Mouse (Mus musculus): ENCODE data around the gene Trafd1. TPM values are rescaled to one million over a fixed set of nuclear protein-coding genes. Genes with fewer than 3 reads are reported as not detected.

The Trafd1 gene
- polyA plus RNA-seq, 1 experiment from 2014 or later = 74.7 TPM

DNA sequence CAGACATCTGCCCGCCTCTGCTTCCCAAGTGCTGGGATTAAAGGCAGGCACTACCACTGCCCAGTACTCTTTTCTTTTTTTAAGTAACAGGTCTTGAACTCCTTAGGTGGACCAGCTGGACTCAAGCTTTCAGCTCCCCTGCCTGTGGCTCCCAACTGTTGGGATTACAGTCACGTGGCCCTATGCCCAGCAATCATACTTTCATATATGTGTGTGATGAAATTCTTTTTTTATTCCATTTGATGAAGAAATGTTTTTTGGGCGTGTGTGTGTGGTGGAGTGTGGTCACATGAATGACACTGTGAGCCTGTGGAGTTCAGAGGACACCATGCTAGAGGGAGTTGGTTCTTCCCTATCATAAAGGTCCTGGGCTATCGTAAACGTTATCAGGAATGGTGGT, 14.1 kb upstream of the Trafd1 start:
- no peak for ATAC-seq (ENCODE audit: insufficient read depth, low FRiP score)
- Histone ChIP-seq H3K36me3 (ENCODE audit: control insufficient read depth, insufficient read depth, low read length) (no peaks in the 10 kb centered on the region), H3K4me3 (replicated peaks; ENCODE audit: low read length) (no peak overlapping the region), H3K4me1 (ENCODE audit: control insufficient read depth, insufficient read depth, low read length) (peaks cover 17% of the 10 kb centered on the region), H3K27ac (ENCODE audit: low read length) (no peak overlapping the region), H3K4me2 (ENCODE audit: low read depth, low read length) (peak overlapping the region; percentile 93; the same call in 1 of the 2 replicates), H3K9ac (ENCODE audit: low read length) (peak overlapping the region; percentile 83), H3K27me3 (ENCODE audit: control insufficient read depth, insufficient read depth, low read length) (no peaks in the 10 kb centered on the region), H3K9me3 (replicated peaks; ENCODE audit: control insufficient read depth, low read length) (no peaks in the 10 kb centered on the region)
- WGBS = 88% methylated on average over 5 of the region's 5 CpGs

DNA sequence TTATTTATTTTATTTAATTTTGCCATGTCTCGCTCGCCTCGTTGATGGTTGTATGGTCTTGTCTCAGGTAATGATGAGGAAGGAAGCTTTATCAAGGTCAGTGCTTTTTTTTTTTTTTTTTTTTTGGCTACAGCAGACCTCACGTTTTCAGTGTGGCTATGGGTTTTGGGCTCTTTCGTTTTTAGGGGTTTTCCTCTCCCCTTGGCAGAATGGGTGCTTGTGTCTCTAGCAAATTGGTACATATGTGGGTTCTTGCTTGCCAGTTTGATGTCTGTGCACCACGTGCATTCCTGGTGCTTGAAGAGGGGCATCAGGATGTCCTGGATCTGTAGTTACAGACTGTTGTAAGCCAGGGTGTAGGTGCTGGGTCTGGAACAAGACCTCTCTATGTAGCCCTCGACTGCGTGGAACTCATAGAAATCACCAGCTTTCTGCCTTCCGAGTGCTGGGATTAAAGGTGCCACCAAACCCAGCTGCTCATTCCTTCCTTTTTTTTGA, 13.6 kb upstream of the Trafd1 start:
- ATAC-seq (ENCODE audit: insufficient read depth, low FRiP score) = no peak
- H3K9me3 ChIP-seq (replicated peaks; ENCODE audit: control insufficient read depth, low read length) = no peaks in the 10 kb centered on the region
- no peaks in the 10 kb centered on the region for H3K27me3 ChIP-seq (ENCODE audit: control insufficient read depth, insufficient read depth, low read length)
- H3K27ac ChIP-seq (ENCODE audit: low read length) = no peak overlapping the region
- no peaks in the 10 kb centered on the region for H3K36me3 ChIP-seq (ENCODE audit: control insufficient read depth, insufficient read depth, low read length)
- H3K9ac ChIP-seq (ENCODE audit: low read length) = peak overlapping the region; percentile 83
- H3K4me1 ChIP-seq (ENCODE audit: control insufficient read depth, insufficient read depth, low read length) = peaks cover 17% of the 10 kb centered on the region
- peak overlapping the region; percentile 93 for H3K4me2 ChIP-seq (ENCODE audit: low read depth, low read length)
- peak overlapping the region; percentile 80 for H3K4me3 ChIP-seq (replicated peaks; ENCODE audit: low read length)
- WGBS = 49% methylated on average over 9 of the region's 9 CpGs

DNA sequence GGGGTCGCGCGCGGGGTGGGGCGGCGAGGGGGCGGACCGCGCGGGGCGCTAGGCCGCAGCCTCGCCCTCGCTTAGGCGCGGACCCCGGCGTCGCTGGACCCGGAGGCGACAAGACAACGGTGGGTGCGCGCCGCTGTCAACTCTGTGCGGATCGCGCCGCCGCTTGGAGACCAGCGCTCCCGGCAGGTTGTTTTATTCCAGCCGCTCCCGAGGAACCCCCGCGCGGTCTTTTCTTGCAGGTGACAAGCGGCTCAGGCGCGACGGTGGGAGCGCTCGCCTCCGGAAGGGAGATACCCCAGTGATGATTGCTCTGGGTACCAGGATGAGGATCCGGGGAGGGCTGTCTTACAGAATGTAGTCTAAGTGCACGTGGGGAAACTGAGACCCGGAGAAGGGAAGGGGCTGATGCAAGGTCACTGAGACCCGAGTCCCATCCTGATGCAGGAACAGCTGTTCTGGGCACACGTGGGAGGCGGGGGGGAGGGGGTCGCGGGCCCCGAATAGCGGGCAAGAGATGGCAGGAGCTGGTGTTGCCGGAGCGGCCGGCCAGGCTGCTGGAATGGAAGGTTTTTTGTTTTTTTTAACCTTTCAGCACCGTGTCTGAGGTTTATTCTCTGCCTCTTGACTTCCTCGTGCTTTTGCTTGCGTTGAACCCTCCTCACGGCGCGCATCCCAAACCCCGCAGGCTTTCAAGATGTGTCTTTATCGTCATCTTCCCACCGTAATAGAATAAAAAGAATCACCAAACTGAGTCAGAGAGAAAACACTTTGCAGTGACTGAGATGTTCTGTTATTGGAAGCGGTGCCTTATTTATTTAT, 12.9 kb upstream of the Trafd1 start:
- ATAC-seq (ENCODE audit: insufficient read depth, low FRiP score) = peak; percentile 49
- peak overlapping the region; percentile 80 for H3K4me3 ChIP-seq (replicated peaks; ENCODE audit: low read length)
- H3K9me3 ChIP-seq (replicated peaks; ENCODE audit: control insufficient read depth, low read length) = no peaks in the 10 kb centered on the region
- peak overlapping the region; percentile 74 for H3K27ac ChIP-seq (ENCODE audit: low read length)
- 1% methylated on average over 67 of the region's 67 CpGs for WGBS
- peaks cover 17% of the 10 kb centered on the region for H3K4me1 ChIP-seq (ENCODE audit: control insufficient read depth, insufficient read depth, low read length)
- H3K9ac ChIP-seq (ENCODE audit: low read length) = peak overlapping the region; percentile 83
- no peaks in the 10 kb centered on the region for H3K36me3 ChIP-seq (ENCODE audit: control insufficient read depth, insufficient read depth, low read length)
- H3K4me2 ChIP-seq (ENCODE audit: low read depth, low read length) = peak overlapping the region; percentile 93
- H3K27me3 ChIP-seq (ENCODE audit: control insufficient read depth, insufficient read depth, low read length) = no peaks in the 10 kb centered on the region

DNA sequence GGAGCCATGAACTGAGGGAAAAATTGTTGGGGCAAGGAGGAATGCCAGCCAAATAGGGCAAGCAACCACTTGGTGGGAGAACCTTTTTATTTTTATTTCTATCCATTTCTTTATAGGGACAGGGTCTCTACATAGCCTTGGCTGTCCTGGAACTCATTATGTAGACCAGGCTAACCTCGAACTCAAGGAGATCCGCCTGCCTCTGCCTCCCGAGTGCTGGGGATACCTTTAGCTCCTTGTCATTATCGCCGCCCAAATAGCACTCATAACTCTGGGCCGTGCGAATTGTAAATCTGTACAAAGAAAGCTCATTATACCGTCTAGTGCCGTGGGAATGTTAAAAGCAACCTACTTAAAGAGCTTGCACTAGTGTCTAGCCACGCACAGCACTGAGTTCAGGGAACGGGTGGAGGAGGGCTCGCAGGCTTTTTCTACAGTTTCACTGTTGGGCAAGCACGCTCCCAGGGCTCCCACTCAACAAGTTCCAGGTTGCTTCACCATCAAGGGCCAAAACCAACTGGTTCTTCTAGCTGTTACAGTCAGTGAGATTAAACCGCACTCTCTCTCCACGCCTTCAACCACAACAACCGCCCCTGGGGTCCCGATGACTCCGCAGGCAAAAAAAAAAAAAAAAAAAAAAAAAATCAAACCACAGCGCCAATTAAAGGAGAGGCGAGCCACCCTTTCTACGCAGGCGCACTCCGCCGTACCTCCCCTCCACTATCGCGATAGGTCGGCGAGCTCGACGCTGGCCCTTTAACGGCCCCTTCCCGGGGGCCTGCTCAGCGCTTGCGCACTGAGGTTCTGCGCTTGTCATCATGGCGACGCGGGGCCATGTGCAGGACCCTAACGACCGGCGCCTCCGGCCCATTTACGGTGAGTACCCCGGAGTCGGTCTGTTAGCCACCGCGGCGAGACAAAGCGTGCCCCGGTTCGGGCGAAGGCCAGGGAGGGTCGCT, 12.0 kb upstream of the Trafd1 start, which contains the start of gene Naa25:
Naa25 (plus strand) TSS at position 750 of the 959 bp plus-strand sequence.
- 9% methylated on average over 53 of the region's 53 CpGs for WGBS
- peak within 1 kb of the TSS; percentile 80 for H3K4me3 ChIP-seq (replicated peaks; ENCODE audit: low read length)
- H3K4me2 ChIP-seq (ENCODE audit: low read depth, low read length) = peak within 1 kb of the TSS; percentile 93

DNA sequence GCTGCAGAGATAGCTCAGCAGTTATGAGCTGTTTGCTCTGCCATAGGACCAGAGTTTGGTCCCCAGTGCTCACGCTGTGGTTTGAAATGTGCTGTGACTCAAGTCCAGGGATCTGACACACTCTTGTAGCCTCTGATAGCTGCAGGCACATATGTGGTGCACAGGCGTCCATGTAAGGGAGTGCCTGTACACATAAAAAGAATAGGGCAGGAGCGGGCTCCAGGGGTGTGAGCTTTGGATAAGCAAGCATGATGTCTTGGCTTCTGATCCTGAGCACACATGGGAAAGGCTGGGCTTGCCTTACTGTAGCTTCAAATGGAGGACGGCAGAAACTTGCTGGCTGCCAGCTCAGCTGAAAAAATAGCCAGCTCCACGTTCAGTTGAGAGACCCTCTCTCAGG, 10.2 kb upstream of the Trafd1 start:
- WGBS = 63% methylated on average over 5 of the region's 5 CpGs
- no peaks in the 10 kb centered on the region for H3K27me3 ChIP-seq (ENCODE audit: control insufficient read depth, insufficient read depth, low read length)
- no peaks in the 10 kb centered on the region for H3K36me3 ChIP-seq (ENCODE audit: control insufficient read depth, insufficient read depth, low read length)
- no peak overlapping the region for H3K4me3 ChIP-seq (replicated peaks; ENCODE audit: low read length)
- H3K4me1 ChIP-seq (ENCODE audit: control insufficient read depth, insufficient read depth, low read length) = peaks cover 17% of the 10 kb centered on the region
- H3K4me2 ChIP-seq (ENCODE audit: low read depth, low read length) = no peak overlapping the region
- ATAC-seq (ENCODE audit: insufficient read depth, low FRiP score) = no peak
- H3K9ac ChIP-seq (ENCODE audit: low read length) = no peak overlapping the region
- H3K9me3 ChIP-seq (replicated peaks; ENCODE audit: control insufficient read depth, low read length) = no peaks in the 10 kb centered on the region
- H3K27ac ChIP-seq (ENCODE audit: low read length) = peak overlapping the region; percentile 54; the same call in 1 of the 2 replicates

More for the DNA sequence above, 12.0 kb upstream of the Trafd1 start, which contains the start of gene Naa25:
- Histone ChIP-seq H3K9me3 (replicated peaks; ENCODE audit: control insufficient read depth, low read length) (no peaks in the 10 kb centered on the region), H3K27ac (ENCODE audit: low read length) (peak within 1 kb of the TSS; percentile 96), H3K27me3 (ENCODE audit: control insufficient read depth, insufficient read depth, low read length) (no peaks in the 10 kb centered on the region), H3K36me3 (ENCODE audit: control insufficient read depth, insufficient read depth, low read length) (no peaks in the 10 kb centered on the region), H3K4me1 (ENCODE audit: control insufficient read depth, insufficient read depth, low read length) (peaks cover 17% of the 10 kb centered on the region), H3K9ac (ENCODE audit: low read length) (peak within 1 kb of the TSS; percentile 83)
- ATAC-seq (ENCODE audit: insufficient read depth, low FRiP score) = peak; percentile 96

GRCm38 (mm10) chr5:121393402-121393801, 8.0 kb upstream of the Trafd1 start:
- H3K4me3 ChIP-seq (replicated peaks; ENCODE audit: low read length) = no peak overlapping the region
- H3K27ac ChIP-seq (ENCODE audit: low read length) = peak overlapping the region; percentile 79
- H3K9ac ChIP-seq (ENCODE audit: low read length) = no peak overlapping the region
- WGBS = 69% methylated on average over 3 of the region's 3 CpGs
- no peaks in the 10 kb centered on the region for H3K9me3 ChIP-seq (replicated peaks; ENCODE audit: control insufficient read depth, low read length)
- H3K4me1 ChIP-seq (ENCODE audit: control insufficient read depth, insufficient read depth, low read length) = peaks cover 5% of the 10 kb centered on the region; the same call in 1 of the 2 replicates
- no peaks in the 10 kb centered on the region for H3K27me3 ChIP-seq (ENCODE audit: control insufficient read depth, insufficient read depth, low read length)
- ATAC-seq (ENCODE audit: insufficient read depth, low FRiP score) = peak; percentile 31; the same call in 1 of the 2 replicates
- H3K36me3 ChIP-seq (ENCODE audit: control insufficient read depth, insufficient read depth, low read length) = no peaks in the 10 kb centered on the region
- no peak overlapping the region for H3K4me2 ChIP-seq (ENCODE audit: low read depth, low read length)

- no peak for ATAC-seq (ENCODE audit: insufficient read depth, low FRiP score)
- H3K4me1 ChIP-seq (ENCODE audit: control insufficient read depth, insufficient read depth, low read length) = peaks cover 5% of the 10 kb centered on the region; the same call in 1 of the 2 replicates
Measured at GRCm38 (mm10) chr5:121392667-121393380, 7.4 kb upstream of the Trafd1 start.

GRCm38 (mm10) chr5:121389691-121390090, 4.3 kb upstream of the Trafd1 start:
- Histone ChIP-seq H3K27ac (ENCODE audit: low read length) (no peak overlapping the region), H3K36me3 (ENCODE audit: control insufficient read depth, insufficient read depth, low read length) (no peaks in the 10 kb centered on the region), H3K9me3 (replicated peaks; ENCODE audit: control insufficient read depth, low read length) (no peaks in the 10 kb centered on the region), H3K9ac (ENCODE audit: low read length) (no peak overlapping the region), H3K4me2 (ENCODE audit: low read depth, low read length) (no peak overlapping the region), H3K4me3 (replicated peaks; ENCODE audit: low read length) (no peak overlapping the region), H3K4me1 (ENCODE audit: control insufficient read depth, insufficient read depth, low read length) (peaks cover 15% of the 10 kb centered on the region), H3K27me3 (ENCODE audit: control insufficient read depth, insufficient read depth, low read length) (no peaks in the 10 kb centered on the region)
- ATAC-seq (ENCODE audit: insufficient read depth, low FRiP score) = no peak

More at GRCm38 (mm10) chr5:121392667-121393380, 7.4 kb upstream of the Trafd1 start:
- Histone ChIP-seq H3K9me3 (replicated peaks; ENCODE audit: control insufficient read depth, low read length) (no peaks in the 10 kb centered on the region), H3K4me3 (replicated peaks; ENCODE audit: low read length) (no peak overlapping the region), H3K9ac (ENCODE audit: low read length) (no peak overlapping the region), H3K27ac (ENCODE audit: low read length) (peak overlapping the region; percentile 79), H3K36me3 (ENCODE audit: control insufficient read depth, insufficient read depth, low read length) (no peaks in the 10 kb centered on the region), H3K27me3 (ENCODE audit: control insufficient read depth, insufficient read depth, low read length) (no peaks in the 10 kb centered on the region), H3K4me2 (ENCODE audit: low read depth, low read length) (no peak overlapping the region)
- WGBS = 54% methylated on average over 16 of the region's 16 CpGs

Data from stomach, embryonic 16.5 days (tissue).